Mouse (Mus musculus) frontal cortex, postnatal 10 days (tissue): ENCODE measurements at regions not wholly inside any gene's neighbourhood (a gene's known extent, or its start where the extent isn't known, plus 50 kb on each side); places are given as distances from the start of the nearest gene placed in this dataset.

Source experiments
- DNase-seq, 2 experiments: peaks; one replicate each; pipeline ENCODE4 v3.0.0; 2022; ENCODE audit warnings: low spot score in 2 of 2, mixed read lengths in 1 of 2

DNA sequence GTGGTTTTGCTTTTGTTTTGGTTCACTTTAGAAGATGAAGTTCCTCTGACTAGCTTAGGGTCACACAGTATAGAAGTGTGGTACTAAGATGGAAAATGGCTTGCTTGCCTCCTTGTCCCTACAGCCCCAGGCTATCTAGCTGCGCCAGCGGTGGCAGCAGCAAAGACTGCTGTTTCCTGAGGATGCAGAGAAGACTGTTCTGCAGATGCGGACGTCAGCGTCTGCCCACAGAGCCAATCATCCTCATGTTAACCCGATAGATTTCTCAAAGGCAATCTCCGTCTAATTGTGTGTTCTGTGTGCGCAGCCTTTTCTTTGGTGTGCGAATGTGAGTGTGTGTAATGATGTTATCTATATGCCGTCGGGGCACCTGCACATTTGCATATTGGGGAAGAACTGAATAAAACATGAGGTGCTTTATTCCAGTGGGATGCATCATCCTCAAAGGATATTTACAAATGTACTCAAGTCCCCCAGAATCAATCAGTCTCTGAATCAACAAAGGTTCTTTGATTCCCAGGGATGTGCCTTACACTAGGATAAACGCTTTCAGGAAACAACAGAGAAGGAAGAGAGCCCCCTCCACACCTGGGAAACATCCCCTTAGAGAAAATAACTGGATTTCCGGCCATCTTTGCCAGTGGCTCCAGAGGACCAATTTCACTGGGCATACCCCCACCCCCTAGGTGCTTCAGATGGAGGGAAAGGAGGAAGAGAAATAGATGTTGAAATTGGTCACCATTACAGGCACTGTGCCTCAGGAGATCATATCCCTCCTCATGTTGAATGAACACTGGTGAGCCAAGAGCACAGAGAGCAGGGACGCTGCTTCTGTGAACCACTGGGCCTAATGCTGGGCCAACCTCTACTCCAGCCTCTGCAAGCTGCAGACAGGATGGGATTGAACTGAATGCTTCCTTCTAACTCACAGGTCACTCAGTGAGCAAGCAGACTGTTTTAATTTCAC lies 409.7 kb upstream of the Plxna2 start:
- DNase-seq: no peak

DNA sequence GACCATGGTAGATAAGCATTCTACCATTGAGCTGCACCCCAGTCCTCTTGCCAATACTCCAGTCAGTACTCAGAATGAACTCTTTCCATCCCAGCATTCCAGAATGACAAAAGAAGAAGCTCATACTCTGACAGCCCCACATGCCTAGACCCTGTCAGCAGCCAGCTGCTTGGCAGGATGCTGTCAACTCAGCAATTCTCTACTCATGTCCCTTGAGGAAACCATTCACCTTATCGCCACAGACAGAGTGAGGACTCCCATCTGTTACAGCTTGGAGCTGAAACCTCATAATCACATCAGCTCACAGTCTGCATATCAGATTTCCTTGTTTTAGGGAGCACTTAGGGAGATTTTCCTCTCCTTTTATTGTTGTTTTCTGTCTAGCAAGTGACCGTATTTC lies 420.5 kb upstream of the Plxna2 start:
- DNase-seq: no peak

DNA sequence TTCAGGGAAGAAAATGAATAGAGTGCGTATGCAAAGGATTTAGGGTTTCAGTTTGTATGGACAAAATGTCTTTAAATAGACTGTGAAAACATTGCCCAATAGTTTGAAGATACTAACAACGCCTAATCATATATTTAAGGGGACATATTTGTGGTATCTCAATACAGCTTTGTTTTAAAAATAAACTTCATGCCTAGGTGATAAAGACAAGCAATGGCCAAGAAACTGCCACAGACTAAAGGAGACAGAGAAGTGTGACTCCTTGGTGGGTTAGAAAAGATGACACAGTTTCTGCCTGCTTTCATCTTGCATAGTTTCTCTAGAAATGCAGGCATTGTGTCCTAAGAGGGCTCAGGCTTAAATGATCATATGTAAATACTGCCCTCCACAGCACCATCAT lies 435.7 kb upstream of the Plxna2 start:
- DNase-seq: no peak

- DNase-seq: no peak
Observed at GRCm38 (mm10) chr1:194161469-194161868, 456.5 kb upstream of the Plxna2 start.

- DNase-seq: peak in 1 of 2 experiments; percentile 7
Observed at GRCm38 (mm10) chr1:194160761-194161461, 457.1 kb upstream of the Plxna2 start.

- no peak for DNase-seq
Observed at GRCm38 (mm10) chr1:194157268-194157667, 460.8 kb upstream of the Plxna2 start.

DNA sequence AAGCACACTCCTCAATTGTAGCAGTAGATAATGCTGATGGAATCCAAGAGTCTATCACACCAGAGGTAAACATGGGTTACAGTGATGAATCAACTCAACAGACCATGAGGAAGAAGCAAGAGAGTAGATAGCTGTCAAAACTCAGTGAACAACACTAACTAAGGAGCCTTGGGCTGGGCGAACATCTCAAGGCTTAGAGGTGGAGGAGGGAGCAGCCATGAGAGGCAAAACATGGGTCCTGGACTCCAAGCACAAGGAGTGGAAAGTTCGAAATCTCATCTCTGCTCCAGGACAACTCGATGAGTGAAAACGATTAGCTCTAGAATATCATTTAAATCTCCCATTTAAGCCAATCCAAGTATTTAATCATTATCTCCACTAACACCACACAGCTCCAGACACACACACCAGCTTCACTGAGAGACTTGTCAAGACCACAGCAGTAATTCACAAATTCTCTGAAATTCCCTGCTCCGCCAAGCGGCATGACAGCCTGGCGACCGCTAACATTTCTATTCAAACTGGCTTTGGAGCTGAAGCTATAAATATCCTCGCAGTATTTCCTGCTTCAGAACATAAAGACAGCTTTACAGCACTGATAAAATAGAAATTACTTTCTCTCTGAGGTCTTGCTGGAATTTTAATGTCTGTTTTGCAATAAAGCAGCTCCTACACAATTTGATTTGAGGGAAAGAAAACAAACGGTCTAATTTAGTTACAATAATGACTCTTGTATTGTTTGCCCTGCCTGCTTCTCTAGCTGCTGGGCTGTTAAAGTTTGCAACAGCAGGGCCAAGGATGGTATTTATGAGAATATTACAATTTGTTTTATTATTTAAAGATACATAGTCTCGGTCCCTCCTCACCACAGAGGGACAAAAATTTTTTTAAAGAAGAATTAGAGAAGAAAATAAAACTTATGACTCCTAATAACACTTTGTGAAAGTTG lies 469.3 kb upstream of the Plxna2 start:
- DNase-seq: peak in 1 of 2 experiments; percentile 18

DNA sequence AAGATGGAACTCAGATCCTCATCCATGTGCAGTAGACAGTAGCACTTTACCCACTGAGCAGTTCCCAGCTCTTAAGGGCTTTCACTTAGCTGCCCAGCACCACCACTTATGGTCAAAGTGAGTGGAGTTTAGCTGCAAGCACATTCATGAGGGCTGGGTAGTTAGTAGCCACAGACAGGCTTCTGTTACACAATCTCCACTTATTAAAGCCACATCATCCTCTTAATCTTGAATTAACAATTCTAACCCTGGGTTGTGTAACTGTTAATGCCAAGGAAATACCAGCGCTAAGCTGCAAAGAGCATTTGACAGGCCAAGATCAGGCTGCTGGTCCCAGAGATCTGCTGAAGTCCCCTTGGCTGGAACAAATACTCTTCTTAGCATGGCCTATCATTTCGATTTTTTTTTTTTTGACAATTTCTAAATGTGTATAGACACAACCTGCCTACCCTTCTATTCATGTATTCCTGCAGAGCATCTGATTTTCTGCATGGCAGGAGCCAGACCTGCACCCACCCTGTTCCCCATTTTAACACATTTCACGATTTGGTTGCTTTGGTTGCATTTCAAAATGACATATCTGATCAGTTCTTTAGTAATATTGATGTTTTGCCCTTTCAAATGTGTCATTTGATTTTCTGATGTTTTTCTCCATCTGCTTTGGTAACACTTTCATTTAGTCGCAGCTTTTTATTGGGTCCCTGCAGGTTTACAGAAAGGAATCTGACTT lies 500.2 kb upstream of the Plxna2 start:
- DNase-seq: no peak

GRCm38 (mm10) chr1:194114399-194114798 lies 503.6 kb upstream of the Plxna2 start:
- DNase-seq: no peak

DNA sequence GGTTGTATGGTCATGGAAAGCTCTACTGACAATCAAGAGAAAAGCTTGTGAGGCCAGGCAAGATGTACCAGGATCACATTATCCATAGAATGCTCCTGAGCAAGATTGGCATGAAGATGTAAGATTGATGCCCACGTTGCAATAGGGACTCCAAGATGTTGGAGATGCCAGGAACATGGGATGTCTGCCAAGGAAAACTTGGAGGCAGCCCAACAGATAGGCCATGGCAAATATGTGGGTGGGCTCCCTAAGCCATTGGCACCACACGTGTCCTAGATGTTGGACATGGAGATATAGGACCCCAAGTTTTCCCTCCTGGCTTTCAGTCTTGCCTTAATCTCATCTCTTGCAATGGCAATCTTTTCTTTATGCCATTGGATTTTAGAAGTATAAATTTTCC lies 506.1 kb upstream of the Plxna2 start:
- DNase-seq: no peak

- no peak for DNase-seq
Observed at GRCm38 (mm10) chr1:194109172-194110071, 508.6 kb upstream of the Plxna2 start.

GRCm38 (mm10) chr1:194108132-194108531 lies 509.9 kb upstream of the Plxna2 start:
- no peak for DNase-seq

DNA sequence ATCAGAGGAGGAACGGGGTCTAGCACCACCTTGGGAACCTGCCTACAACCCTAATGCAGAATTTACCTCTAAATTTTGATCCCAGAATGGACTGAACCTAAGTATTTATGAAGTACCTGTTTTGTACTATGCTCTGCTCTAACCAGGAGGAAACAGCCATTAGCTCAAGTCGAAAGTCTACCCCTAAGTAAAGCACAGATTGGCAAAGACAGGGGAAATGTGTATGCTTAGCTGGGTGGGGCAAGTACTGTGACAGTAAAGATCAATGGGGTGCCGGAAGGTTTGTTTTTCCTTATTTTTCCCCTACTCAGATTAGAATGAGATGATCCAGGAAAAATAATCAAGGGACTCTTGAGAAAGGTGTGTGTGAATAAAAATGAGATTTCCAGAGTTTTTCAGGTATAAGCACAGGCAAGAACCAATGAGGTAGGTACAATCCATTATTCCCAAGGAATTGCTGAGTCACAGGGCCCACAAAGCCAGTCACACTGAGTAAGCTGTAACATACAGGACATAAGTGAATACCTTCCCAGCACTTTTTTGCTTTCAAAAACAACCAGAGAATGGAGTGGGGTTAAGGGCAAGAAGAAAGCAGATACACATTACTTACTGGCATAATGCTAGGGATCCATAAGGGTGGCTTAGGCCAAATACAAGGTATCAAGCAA lies 510.6 kb upstream of the Plxna2 start:
- DNase-seq: no peak

GRCm38 (mm10) chr1:194089918-194090548 lies 528.0 kb upstream of the Plxna2 start:
- DNase-seq: no peak

DNA sequence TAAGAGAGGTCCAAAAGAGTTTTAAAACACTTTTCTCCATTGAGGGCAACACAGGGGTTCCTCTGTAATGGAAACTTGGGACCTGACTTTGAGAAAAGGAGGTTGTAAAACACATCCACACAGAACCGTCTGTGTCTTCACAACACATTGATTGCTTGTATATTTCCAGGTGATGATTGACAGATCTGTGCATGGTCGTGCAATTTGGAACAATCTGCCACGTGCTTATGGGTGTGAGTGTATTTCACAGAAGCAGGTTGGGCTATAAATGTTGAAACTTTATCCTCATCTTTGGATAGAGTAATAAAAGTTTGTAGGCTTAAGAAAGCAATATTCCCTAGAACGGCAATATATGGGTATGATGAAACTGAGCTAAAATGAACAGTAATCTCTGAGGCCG lies 559.5 kb upstream of the Plxna2 start:
- DNase-seq: no peak

DNA sequence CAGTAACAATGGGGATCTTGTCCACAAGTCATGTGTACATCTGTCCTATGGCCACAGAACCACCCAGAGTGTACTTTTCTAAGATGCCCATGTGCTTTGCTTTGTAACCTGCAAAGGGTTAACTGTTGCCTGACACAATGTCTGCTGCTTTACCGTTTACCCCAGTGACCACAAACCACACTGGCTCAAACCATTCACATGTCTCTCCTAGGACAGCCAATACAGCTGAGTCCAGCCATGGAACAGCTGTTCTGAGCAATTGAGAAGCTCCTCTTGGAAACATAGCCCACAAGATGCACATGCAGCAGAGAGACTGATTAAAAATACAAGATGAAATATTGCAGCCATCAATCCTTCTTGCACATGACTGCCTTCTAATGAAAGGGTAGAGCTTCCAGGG lies 561.5 kb upstream of the Plxna2 start:
- DNase-seq: no peak

GRCm38 (mm10) chr1:194049746-194050351 lies 568.2 kb upstream of the Plxna2 start:
- DNase-seq: peak; percentile 13 to 59
